ENCODE assay signal across 8 mouse cellular contexts in genomic region chr1:64734771-64735750, GRCm38 (mm10). TPM values are rescaled to one million over a fixed set of nuclear protein-coding genes. Genes with fewer than 3 reads are reported as not detected.
DNase-seq lines count a peak whose midpoint lies in the region; ATAC-seq lines count a peak whose summit lies in the region.

No protein-coding gene starts in this region.

- ATAC-seq in lung, embryonic 16.5 days (ENCODE audit: low read depth) = no peak

- H3K36me3 ChIP-seq in lung, embryonic 16.5 days (ENCODE audit: control insufficient read depth, insufficient read depth, low read length) = no peaks in the 10 kb centered on the region

- no peaks in the 10 kb centered on the region for H3K9me3 ChIP-seq in lung, embryonic 16.5 days (ENCODE audit: control insufficient read depth, low read length)

- intact Hi-C loops in left cerebral cortex, postnatal 4 days (cut with DNase I) = loop anchor here (5.0 to 10.0 kb wide), 2 partner anchors 182 to 250 kb away; no protein-coding TSS in a partner anchor

- peak overlapping the region; percentile 62 for H3K9ac ChIP-seq in lung, embryonic 16.5 days (ENCODE audit: low read length)

- H3K27me3 ChIP-seq in lung, embryonic 16.5 days (ENCODE audit: control insufficient read depth, insufficient read depth, low read depth, low read length) = peaks cover 29% of the 10 kb centered on the region

- WGBS in lung, embryonic 16.5 days = 34% methylated on average over 58 of the region's 58 CpGs

- no peak overlapping the region for H3K27ac ChIP-seq in lung, embryonic 16.5 days (ENCODE audit: low read length)

- peak overlapping the region; percentile 93 for H3K4me2 ChIP-seq in lung, embryonic 16.5 days (ENCODE audit: low read depth, low read length)

- peak overlapping the region; percentile 62 for H3K4me3 ChIP-seq in lung, embryonic 16.5 days (ENCODE audit: low read length)

- DNase-seq in left cerebral cortex, postnatal 4 days = peak; percentile 40
- DNase-seq in left cerebral cortex, adult 11 months (ENCODE audit: low spot score) = no peak
- peak; percentile 79 to 82 for DNase-seq in cerebellum, postnatal 10 days
- peak; percentile 15 for DNase-seq in gastrocnemius, postnatal 25 days
- peak; percentile 35 for DNase-seq in kidney, adult 9 months
- DNase-seq in right cerebral cortex, postnatal 4 days = peak; percentile 29
- DNase-seq in layer of hippocampus, adult 8-10 months (ENCODE audit: low spot score in 2 of 2) = no peak

- H3K4me1 ChIP-seq in lung, embryonic 16.5 days (replicated peaks; ENCODE audit: control insufficient read depth, insufficient read depth, low read length) = peaks cover 34% of the 10 kb centered on the region

RNA-seq across cellular contexts. Expression of gene Fzd5, which starts 2.5 kb away (rescaled TPM):
- 1 to 10 TPM; 1.0 to 1.1 TPM for total RNA-seq in left cerebral cortex, postnatal 4 days (2021)
- 1 to 10 TPM; 1.5 to 2.0 TPM for total RNA-seq in gastrocnemius, postnatal 25 days (2021)
- 2.3 and 2.5 TPM in 2 replicates for polyA plus RNA-seq in lung, embryonic 16.5 days (2015; fragmentation: Nextera tagmentation; extraction: Ambion mirVana)
- total RNA-seq in layer of hippocampus, adult 8-10 months (2022) = 1 to 10 TPM in 2 of 4 experiments, under 1 TPM in 2; 0.87 to 2.5 (median 1.3) TPM

RNA-seq across cellular contexts. Expression of gene Ccnyl1, which starts 44.8 kb away (rescaled TPM):
- 10 to 100 TPM; 30.6 to 33.1 TPM for total RNA-seq in left cerebral cortex, postnatal 4 days (2021)
- 10 to 100 TPM; 19.7 to 20.5 TPM for total RNA-seq in gastrocnemius, postnatal 25 days (2021)
- polyA plus RNA-seq in lung, embryonic 16.5 days (2015; fragmentation: Nextera tagmentation; extraction: Ambion mirVana) = 3.6 and 3.8 TPM in 2 replicates
- 10 to 100 TPM; 10.4 to 12.9 (median 12.0) TPM for total RNA-seq in layer of hippocampus, adult 8-10 months (2022)

Comparison
In these comparisons a context has a peak if more than half of its experiments do, and no peak if none do; other contexts are left out.
1. DNase-seq: peak in left cerebral cortex, postnatal 4 days (single experiment), cerebellum, postnatal 10 days (2 of 2), gastrocnemius, postnatal 25 days (single experiment), kidney, adult 9 months (single experiment) and right cerebral cortex, postnatal 4 days (single experiment); none in left cerebral cortex, adult 11 months (single experiment) and layer of hippocampus, adult 8-10 months (0 of 2).